Mouse (Mus musculus) heart, postnatal 0 days (tissue): ENCODE results near the gene Kif21a. TPM values are rescaled to one million over a fixed set of nuclear protein-coding genes. Genes with fewer than 3 reads are reported as not detected.

Source experiments
- ATAC-seq: fragments of 200-750 bp; cut with Nextera tagmentation; 2 replicates; pipeline ENCODE4 v1.8.0; 2017; ENCODE audit warnings: low read depth, moderate number of reproducible peaks, moderate library complexity; ENCODE audit not compliant: insufficient read depth
- DNase-seq: peaks from one replicate; pipeline ENCODE4 v3.0.0-alpha.2; 2016; ENCODE audit warnings: low spot score
- H3K27ac ChIP-seq: fragments of 300-500 bp; sonication (generic); 2 replicates; pipeline ENCODE4 v1.5.1; 2014; ENCODE audit warnings: low read depth, mild to moderate bottlenecking
- H3K27me3 ChIP-seq: fragments of 300-500 bp; sonication (generic); 2 replicates; pipeline ENCODE4 v1.6.1; 2014; ENCODE audit warnings: low read length, mixed read lengths; ENCODE audit not compliant: control insufficient read depth, insufficient read depth
- H3K36me3 ChIP-seq: fragments of 300-500 bp; sonication (generic); replicated peaks from 2 replicates; pipeline ENCODE4 v1.6.1; 2014; ENCODE audit warnings: low read length, mixed read lengths; ENCODE audit not compliant: control insufficient read depth, insufficient read depth
- H3K4me1 ChIP-seq: fragments of 300-500 bp; sonication (generic); 2 replicates; pipeline ENCODE4 v1.6.1; 2014; ENCODE audit warnings: antibody characterized with exemption; ENCODE audit not compliant: control insufficient read depth, insufficient read depth
- H3K4me2 ChIP-seq: fragments of 300-500 bp; sonication (generic); 2 replicates; pipeline ENCODE4 v1.6.1; 2014; ENCODE audit warnings: low read depth, mild to moderate bottlenecking, low read length, moderate library complexity
- H3K4me3 ChIP-seq: fragments of 300-500 bp; sonication (generic); 2 replicates; pipeline ENCODE4 v1.5.1; 2014; ENCODE audit warnings: low read depth, low read length
- H3K9ac ChIP-seq: fragments of 300-500 bp; sonication (generic); replicated peaks from 2 replicates; pipeline ENCODE4 v1.6.1; 2014; ENCODE audit warnings: low read depth, low read length, mixed read lengths
- H3K9me3 ChIP-seq: fragments of 300-500 bp; sonication (generic); replicated peaks from 2 replicates; pipeline ENCODE4 v1.6.1; 2016; ENCODE audit warnings: low read length; ENCODE audit not compliant: control insufficient read depth
- CTCF ChIP-seq: IDR thresholded peaks from 2 replicates; pipeline ENCODE4 v1.5.1; 2016; ENCODE audit warnings: antibody characterized with exemption, control low read depth, low read depth
- EP300 ChIP-seq: IDR thresholded peaks from 2 replicates; pipeline ENCODE4 v1.6.1; 2016; ENCODE audit warnings: antibody characterized with exemption, low read depth
- WGBS: fragments of 180-500 bp; shearing (Covaris S2); extraction: QIAGEN DNeasy Blood & Tissue Kit; methylation state at CpG from one replicate; pipeline ENCODE4 v1.1.7; 2014; 5-methylcytosine and 5-hydroxymethylcytosine counted together
- polyA plus RNA-seq: library from polyadenylated mRNA; unstranded; fragments of >200 nt; fragmentation: Nextera tagmentation; extraction: Ambion mirVana; gene quantifications from 2 replicates; pipeline ENCODE4 v1.2.1, GENCODE M21; 2015
- total RNA-seq: library from RNA; depleted of rRNA; stranded (reverse); fragments of >200 nt; gene quantifications from 2 replicates; pipeline ENCODE4 v1.2.3, GENCODE M21; 2014; ENCODE audit warnings: low replicate concordance

Kif21a gene
- total and polyA plus RNA-seq, 2 experiments from 2014 or later = 3.6 to 4.0 TPM

- Histone ChIP-seq H3K9ac (no peak overlapping the region), H3K4me1 (no peaks in the 10 kb centered on the region), H3K9me3 (no peaks in the 10 kb centered on the region), H3K4me3 (no peak overlapping the region), H3K27ac (no peak overlapping the region), H3K4me2 (no peak overlapping the region), H3K36me3 (no peaks in the 10 kb centered on the region), H3K27me3 (no peaks in the 10 kb centered on the region)
- 69% methylated on average over 9 of the region's 9 CpGs for WGBS
- DNase-seq (no peak), ATAC-seq (no peak)
- TF ChIP-seq CTCF (no peak), EP300 (no peak)
Observed at GRCm38 (mm10) chr15:91018161-91018860, 31.4 kb downstream of the Kif21a start.

GRCm38 (mm10) chr15:91017261-91018160, 32.2 kb downstream of the Kif21a start:
- no peak overlapping the region for H3K9ac ChIP-seq
- H3K4me3 ChIP-seq = no peak overlapping the region
- no peaks in the 10 kb centered on the region for H3K4me1 ChIP-seq
- ATAC-seq (no peak), DNase-seq (no peak)
- H3K27ac ChIP-seq = no peak overlapping the region
- TF ChIP-seq CTCF (0 out of 2 replicates have a peak, but pooled peaks have one; percentile 1), EP300 (no peak)
- no peaks in the 10 kb centered on the region for H3K27me3 ChIP-seq
- H3K4me2 ChIP-seq = no peak overlapping the region
- H3K36me3 ChIP-seq = no peaks in the 10 kb centered on the region
- H3K9me3 ChIP-seq = no peaks in the 10 kb centered on the region
- WGBS = 68% methylated on average over 23 of the region's 23 CpGs

- H3K9me3 ChIP-seq = no peaks in the 10 kb centered on the region
- H3K27ac ChIP-seq = no peak overlapping the region
- no peaks in the 10 kb centered on the region for H3K4me1 ChIP-seq
- no peaks in the 10 kb centered on the region for H3K27me3 ChIP-seq
- ATAC-seq (no peak), DNase-seq (no peak)
- no peak overlapping the region for H3K9ac ChIP-seq
- no peak overlapping the region for H3K4me3 ChIP-seq
- no peaks in the 10 kb centered on the region for H3K36me3 ChIP-seq
- TF ChIP-seq EP300 = no peak
- no peak for TF ChIP-seq CTCF
- WGBS = 88% methylated on average over 12 of the region's 12 CpGs
- no peak overlapping the region for H3K4me2 ChIP-seq
Observed at GRCm38 (mm10) chr15:91016366-91016765, 33.4 kb downstream of the Kif21a start.

- H3K4me1 ChIP-seq = no peaks in the 10 kb centered on the region
- no peaks in the 10 kb centered on the region for H3K36me3 ChIP-seq
- no peak overlapping the region for H3K27ac ChIP-seq
- no peak overlapping the region for H3K4me2 ChIP-seq
- no peak for DNase-seq
- H3K9me3 ChIP-seq = no peaks in the 10 kb centered on the region
- no peak overlapping the region for H3K9ac ChIP-seq
- no peak for ATAC-seq
- H3K4me3 ChIP-seq = no peak overlapping the region
- no peak for TF ChIP-seq CTCF
- TF ChIP-seq EP300 = no peak
- H3K27me3 ChIP-seq = no peaks in the 10 kb centered on the region
- 36% methylated on average over 6 of the region's 6 CpGs for WGBS
Observed at GRCm38 (mm10) chr15:91012793-91013580, 36.8 kb downstream of the Kif21a start.

- no peaks in the 10 kb centered on the region for H3K36me3 ChIP-seq
- no peaks in the 10 kb centered on the region for H3K9me3 ChIP-seq
- WGBS = 72% methylated on average over 4 of the region's 4 CpGs
- TF ChIP-seq CTCF (no peak), EP300 (no peak)
- H3K9ac ChIP-seq = no peak overlapping the region
- DNase-seq (no peak), ATAC-seq (no peak)
- no peak overlapping the region for H3K4me2 ChIP-seq
- H3K27me3 ChIP-seq = no peaks in the 10 kb centered on the region
- no peak overlapping the region for H3K27ac ChIP-seq
- H3K4me1 ChIP-seq = no peaks in the 10 kb centered on the region
- H3K4me3 ChIP-seq = no peak overlapping the region
Observed at GRCm38 (mm10) chr15:91010218-91010617, 39.5 kb downstream of the Kif21a start.
